Comparison of ENCODE assay signal across 9 mouse cellular contexts in genomic region chr9:110682255-110682654, GRCm38 (mm10). TPM values are rescaled to one million over a fixed set of nuclear protein-coding genes. Genes with fewer than 3 reads are reported as not detected.
DNase-seq lines count a peak whose midpoint lies in the region; ATAC-seq and TF ChIP-seq lines count a peak whose summit lies in the region.
"Had no signal": no experiment of that assay in that cellular context is flagged by ENCODE, and none has a peak within 500 bp of the region (broad histone marks: within the 10 kb centered on the region; RNA-seq: fewer than 3 reads in every experiment).

No protein-coding gene starts in this region.

- no peak for ATAC-seq in lung, postnatal 0 days
- no peak for ATAC-seq in kidney, postnatal 0 days (replicated peaks; ENCODE audit: low FRiP score, low read depth)
- no peak for ATAC-seq in stomach, embryonic 16.5 days (ENCODE audit: insufficient read depth, low FRiP score)

- no peak for TF ChIP-seq EP300 in lung, postnatal 0 days (IDR thresholded peaks at IDR 0.05)

- H3K27ac ChIP-seq in lung, postnatal 0 days (ENCODE audit: low read length), result peak overlapping the region; percentile 54
- peak overlapping the region; percentile 77 for H3K27ac ChIP-seq in kidney, postnatal 0 days
- H3K27ac ChIP-seq in stomach, embryonic 16.5 days (ENCODE audit: low read length), result peak overlapping the region; percentile 1; the same call in 1 of the 2 replicates

- peak; percentile 47 for DNase-seq in cerebellum, adult 11-12 months
- DNase-seq in cerebellum, adult 9-11 months, result no peak
- peak; percentile 67 for DNase-seq in lung, postnatal 0 days (ENCODE audit: low spot score)
- DNase-seq in lung, postnatal 14 days, result no peak
- no peak for DNase-seq in kidney, postnatal 0 days (ENCODE audit: low spot score)
- DNase-seq in layer of hippocampus, postnatal 10 days (ENCODE audit: low spot score in 2 of 2), result no peak
- no peak for DNase-seq in layer of hippocampus, adult 9-11 months
- DNase-seq: thymus, adult 2 months had no signal

- no peak overlapping the region for H3K4me3 ChIP-seq in lung, postnatal 0 days (ENCODE audit: low read depth, low read length)
- H3K4me3 ChIP-seq in kidney, postnatal 0 days (replicated peaks; ENCODE audit: low read depth, low read length), result no peak overlapping the region
- no peak overlapping the region for H3K4me3 ChIP-seq in stomach, embryonic 16.5 days (replicated peaks; ENCODE audit: low read length)

- peaks cover 39% of the 10 kb centered on the region for H3K4me1 ChIP-seq in lung, postnatal 0 days (ENCODE audit: insufficient read depth, low read depth, low read length)
- H3K4me1 ChIP-seq in kidney, postnatal 0 days (replicated peaks; ENCODE audit: insufficient read depth, low read length), result peaks cover 54% of the 10 kb centered on the region
- H3K4me1 ChIP-seq in stomach, embryonic 16.5 days (ENCODE audit: control insufficient read depth, insufficient read depth, low read length), result peaks cover 36% of the 10 kb centered on the region

- H3K27me3 ChIP-seq in lung, postnatal 0 days (replicated peaks; ENCODE audit: insufficient read depth, low read length), result no peaks in the 10 kb centered on the region
- no peaks in the 10 kb centered on the region for H3K27me3 ChIP-seq in kidney, postnatal 0 days (ENCODE audit: insufficient read depth, low read length)
- H3K27me3 ChIP-seq in stomach, embryonic 16.5 days (ENCODE audit: control insufficient read depth, insufficient read depth, low read length), result no peaks in the 10 kb centered on the region

- WGBS in lung, postnatal 0 days, result 42% methylated on average over 5 of the region's 5 CpGs
- 32% methylated on average over 5 of the region's 5 CpGs for WGBS in kidney, postnatal 0 days
- WGBS in stomach, embryonic 16.5 days, result 61% methylated on average over 5 of the region's 5 CpGs

- peaks cover 5% of the 10 kb centered on the region for H3K36me3 ChIP-seq in lung, postnatal 0 days (ENCODE audit: insufficient read depth, low read length)
- no peaks in the 10 kb centered on the region for H3K36me3 ChIP-seq in kidney, postnatal 0 days (ENCODE audit: insufficient read depth, low read length)
- H3K36me3 ChIP-seq in stomach, embryonic 16.5 days (ENCODE audit: control insufficient read depth, insufficient read depth, low read length), result no peaks in the 10 kb centered on the region

- no peak overlapping the region for H3K9ac ChIP-seq in lung, postnatal 0 days (replicated peaks; ENCODE audit: low read depth)
- H3K9ac ChIP-seq in kidney, postnatal 0 days (ENCODE audit: low read depth, low read length), result no peak overlapping the region
- H3K9ac ChIP-seq in stomach, embryonic 16.5 days (ENCODE audit: low read length), result no peak overlapping the region

- TF ChIP-seq CTCF in lung, postnatal 0 days (IDR thresholded peaks at IDR 0.05), result no peak
- no peak for TF ChIP-seq CTCF in kidney, postnatal 0 days (IDR thresholded peaks at IDR 0.05; ENCODE audit: low read depth)

- H3K4me2 ChIP-seq in lung, postnatal 0 days (replicated peaks; ENCODE audit: low read depth, low read length), result no peak overlapping the region
- no peak overlapping the region for H3K4me2 ChIP-seq in kidney, postnatal 0 days (ENCODE audit: low read length)
- no peak overlapping the region for H3K4me2 ChIP-seq in stomach, embryonic 16.5 days (ENCODE audit: low read depth, low read length)

- H3K9me3 ChIP-seq in lung, postnatal 0 days (ENCODE audit: low read length), result no peaks in the 10 kb centered on the region
- no peaks in the 10 kb centered on the region for H3K9me3 ChIP-seq in kidney, postnatal 0 days (replicated peaks; ENCODE audit: low read length)
- no peaks in the 10 kb centered on the region for H3K9me3 ChIP-seq in stomach, embryonic 16.5 days (replicated peaks; ENCODE audit: control insufficient read depth, low read length)

RNA-seq across cellular contexts. Expression of gene Ccdc12, which starts 26.0 kb away (rescaled TPM):
- polyA plus RNA-seq in lung, postnatal 0 days (2015; fragmentation: Nextera tagmentation; extraction: Ambion mirVana), result 180 and 200 TPM in 2 replicates
- 153 and 154 TPM in 2 replicates for polyA plus RNA-seq in kidney, postnatal 0 days (2015; fragmentation: Nextera tagmentation; extraction: Ambion mirVana)
- polyA plus RNA-seq in stomach, embryonic 16.5 days (2015; fragmentation: Nextera tagmentation; extraction: Ambion mirVana), result 148 and 153 TPM in 2 replicates
- 10 to 100 TPM; 46.7 to 49.7 TPM for total RNA-seq in layer of hippocampus, postnatal 10 days (2021)

RNA-seq across cellular contexts. Expression of gene Nbeal2, which starts 28.3 kb away (rescaled TPM):
- polyA plus RNA-seq in lung, postnatal 0 days (2015; fragmentation: Nextera tagmentation; extraction: Ambion mirVana), result 6.2 and 6.6 TPM in 2 replicates
- 2.9 and 3.9 TPM in 2 replicates for polyA plus RNA-seq in kidney, postnatal 0 days (2015; fragmentation: Nextera tagmentation; extraction: Ambion mirVana)
- 10.9 and 12.1 TPM in 2 replicates for polyA plus RNA-seq in stomach, embryonic 16.5 days (2015; fragmentation: Nextera tagmentation; extraction: Ambion mirVana)
- total RNA-seq in layer of hippocampus, postnatal 10 days (2021), result 1 to 10 TPM; 9.1 to 9.8 TPM

RNA-seq across cellular contexts. Expression of gene Nradd, which starts 58.0 kb away (rescaled TPM):
- 45.2 and 46.6 TPM in 2 replicates for polyA plus RNA-seq in lung, postnatal 0 days (2015; fragmentation: Nextera tagmentation; extraction: Ambion mirVana)
- 42.3 and 45.7 TPM in 2 replicates for polyA plus RNA-seq in kidney, postnatal 0 days (2015; fragmentation: Nextera tagmentation; extraction: Ambion mirVana)
- 27.2 and 27.6 TPM in 2 replicates for polyA plus RNA-seq in stomach, embryonic 16.5 days (2015; fragmentation: Nextera tagmentation; extraction: Ambion mirVana)
- 1 to 10 TPM; 2.1 to 2.6 TPM for total RNA-seq in layer of hippocampus, postnatal 10 days (2021)

RNA-seq across cellular contexts. Expression of gene Myl3, which starts 59.4 kb away (rescaled TPM):
- polyA plus RNA-seq in lung, postnatal 0 days (2015; fragmentation: Nextera tagmentation; extraction: Ambion mirVana), result 10.4 and 13.8 TPM in 2 replicates
- polyA plus RNA-seq in kidney, postnatal 0 days (2015; fragmentation: Nextera tagmentation; extraction: Ambion mirVana), result 1.1 and 1.5 TPM in 2 replicates
- 0.59 and 12.9 TPM in 2 replicates for polyA plus RNA-seq in stomach, embryonic 16.5 days (2015; fragmentation: Nextera tagmentation; extraction: Ambion mirVana)
- under 1 TPM; 0.49 to 0.75 TPM for total RNA-seq in layer of hippocampus, postnatal 10 days (2021)

Comparison
In these comparisons a context has a peak if more than half of its experiments do, and no peak if none do; other contexts are left out.
1. DNase-seq: peak in cerebellum, adult 11-12 months (single experiment) and lung, postnatal 0 days (single experiment); none in cerebellum, adult 9-11 months (single experiment), lung, postnatal 14 days (single experiment), kidney, postnatal 0 days (single experiment), layer of hippocampus, postnatal 10 days (0 of 2) and layer of hippocampus, adult 9-11 months (single experiment).
2. H3K27ac ChIP-seq: peak in every context shown above with its lines; median percentile 77 in kidney, postnatal 0 days; 54 in lung, postnatal 0 days; 1 in stomach, embryonic 16.5 days.